Mouse (Mus musculus): ENCODE data around the gene Ankrd9. TPM values are rescaled to one million over a fixed set of nuclear protein-coding genes. Genes with fewer than 3 reads are reported as not detected.

The Ankrd9 gene
- polyA plus RNA-seq, 1 experiment from 2014 or later: 11.5 TPM

DNA sequence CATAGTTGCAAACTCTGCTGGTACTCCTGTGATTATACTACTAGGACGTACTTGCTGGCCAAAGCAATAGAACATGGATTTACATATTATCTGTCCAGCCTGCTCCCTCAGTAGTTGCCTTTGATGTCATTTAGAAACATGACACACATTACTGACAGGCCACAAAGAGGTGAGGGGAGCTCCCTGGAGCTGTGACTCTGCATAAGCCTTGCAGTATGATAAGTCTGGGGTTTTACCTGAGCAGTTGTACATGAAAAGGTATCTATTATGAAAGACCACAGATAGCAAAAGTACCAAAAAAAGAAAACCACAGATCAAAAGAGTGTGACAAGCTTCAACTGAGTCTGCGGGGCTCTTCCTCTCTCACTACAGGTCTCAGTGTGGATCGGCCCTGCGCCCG lies 39.5 kb downstream of the Ankrd9 start:
- DNase-seq (ENCODE audit: low spot score) (no peak), ATAC-seq (replicated peaks; ENCODE audit: insufficient number of reproducible peaks, low FRiP score, low TSS enrichment, low read depth) (no peak)
- Histone ChIP-seq H3K27me3 (ENCODE audit: control insufficient read depth, insufficient read depth, low read length) (no peaks in the 10 kb centered on the region), H3K4me3 (ENCODE audit: low read depth, low read length) (no peak overlapping the region), H3K27ac (replicated peaks; ENCODE audit: low read depth, low read length) (no peak overlapping the region), H3K9me3 (replicated peaks; ENCODE audit: control insufficient read depth, low read length) (no peaks in the 10 kb centered on the region), H3K4me2 (ENCODE audit: low read depth, low read length) (no peak overlapping the region), H3K4me1 (ENCODE audit: control insufficient read depth, insufficient read depth, low read length) (no peaks in the 10 kb centered on the region), H3K9ac (replicated peaks; ENCODE audit: low read length) (no peak overlapping the region), H3K36me3 (replicated peaks; ENCODE audit: control insufficient read depth, insufficient read depth, low read depth, low read length) (no peaks in the 10 kb centered on the region; the same call in 1 of the 2 replicates)
- 96% methylated on average over 5 of the region's 5 CpGs for WGBS

DNA sequence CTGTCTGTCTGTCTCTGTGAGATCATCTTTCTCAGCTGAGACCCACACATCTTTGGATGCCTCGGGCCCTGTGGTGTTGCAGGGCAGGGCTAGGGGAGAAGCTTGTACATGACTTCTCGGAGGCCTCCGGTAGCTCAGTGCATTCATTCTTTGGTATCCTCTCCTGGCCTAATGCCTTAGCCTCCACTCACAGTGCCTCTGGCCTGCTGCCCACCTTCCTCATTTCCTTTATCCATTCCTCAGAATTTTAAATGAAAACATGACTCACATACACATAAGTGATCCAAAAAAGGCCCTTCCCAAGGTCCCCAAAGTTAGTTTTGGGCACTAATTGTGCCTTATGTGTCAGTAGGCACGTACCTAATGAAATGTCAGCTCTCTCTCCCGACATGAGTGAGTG lies 41.3 kb downstream of the Ankrd9 start:
- Histone ChIP-seq H3K9ac (replicated peaks; ENCODE audit: low read length) (no peak overlapping the region), H3K36me3 (replicated peaks; ENCODE audit: control insufficient read depth, insufficient read depth, low read depth, low read length) (no peaks in the 10 kb centered on the region; the same call in 1 of the 2 replicates), H3K9me3 (replicated peaks; ENCODE audit: control insufficient read depth, low read length) (no peaks in the 10 kb centered on the region), H3K4me3 (ENCODE audit: low read depth, low read length) (no peak overlapping the region), H3K4me1 (ENCODE audit: control insufficient read depth, insufficient read depth, low read length) (no peaks in the 10 kb centered on the region), H3K4me2 (ENCODE audit: low read depth, low read length) (no peak overlapping the region), H3K27ac (replicated peaks; ENCODE audit: low read depth, low read length) (no peak overlapping the region), H3K27me3 (ENCODE audit: control insufficient read depth, insufficient read depth, low read length) (no peaks in the 10 kb centered on the region)
- ATAC-seq (replicated peaks; ENCODE audit: insufficient number of reproducible peaks, low FRiP score, low TSS enrichment, low read depth): no peak
- no peak for DNase-seq (ENCODE audit: low spot score)
- WGBS: 90% methylated on average over 5 of the region's 5 CpGs

DNA sequence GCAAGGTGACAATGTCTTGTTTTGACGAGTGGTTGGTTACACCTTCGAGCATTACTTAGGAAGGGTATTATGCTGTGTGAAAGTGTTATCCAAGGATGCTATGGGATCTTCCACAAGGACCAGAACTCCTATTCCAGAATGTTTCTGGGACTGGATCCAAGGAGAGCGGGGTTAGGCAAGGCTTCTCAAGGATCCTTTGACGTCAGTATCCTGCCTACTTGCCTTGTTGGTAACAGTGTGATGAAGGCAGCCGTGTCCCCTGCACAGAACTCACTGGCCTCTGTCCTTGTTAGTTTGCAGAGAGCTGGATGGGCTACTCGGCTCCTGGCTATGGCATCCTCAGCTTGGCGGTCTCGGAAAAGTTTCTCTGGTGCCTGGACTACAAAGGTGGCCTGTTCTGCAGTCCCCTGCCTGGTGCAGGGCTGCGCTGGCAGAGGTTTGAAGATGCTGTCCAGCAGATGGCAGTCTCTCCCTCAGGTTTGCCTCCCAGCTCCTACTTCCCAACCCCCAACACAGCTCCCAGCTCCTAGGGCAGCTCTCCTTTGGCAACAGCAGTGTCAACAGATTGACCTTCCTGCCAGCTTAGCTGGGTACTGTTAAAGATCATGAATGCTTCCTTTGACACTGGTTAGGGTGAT lies 42.7 kb downstream of the Ankrd9 start:
- Histone ChIP-seq H3K4me2 (ENCODE audit: low read depth, low read length) (no peak overlapping the region), H3K27me3 (ENCODE audit: control insufficient read depth, insufficient read depth, low read length) (no peaks in the 10 kb centered on the region), H3K9ac (replicated peaks; ENCODE audit: low read length) (no peak overlapping the region), H3K4me1 (ENCODE audit: control insufficient read depth, insufficient read depth, low read length) (no peaks in the 10 kb centered on the region), H3K4me3 (ENCODE audit: low read depth, low read length) (no peak overlapping the region), H3K27ac (replicated peaks; ENCODE audit: low read depth, low read length) (no peak overlapping the region), H3K9me3 (replicated peaks; ENCODE audit: control insufficient read depth, low read length) (no peaks in the 10 kb centered on the region), H3K36me3 (replicated peaks; ENCODE audit: control insufficient read depth, insufficient read depth, low read depth, low read length) (no peaks in the 10 kb centered on the region; the same call in 1 of the 2 replicates)
- DNase-seq (ENCODE audit: low spot score) (peak; percentile 86), ATAC-seq (replicated peaks; ENCODE audit: insufficient number of reproducible peaks, low FRiP score, low TSS enrichment, low read depth) (peak; percentile 56; the same call in 1 of the 2 replicates)
- WGBS: 57% methylated on average over 9 of the region's 9 CpGs

DNA sequence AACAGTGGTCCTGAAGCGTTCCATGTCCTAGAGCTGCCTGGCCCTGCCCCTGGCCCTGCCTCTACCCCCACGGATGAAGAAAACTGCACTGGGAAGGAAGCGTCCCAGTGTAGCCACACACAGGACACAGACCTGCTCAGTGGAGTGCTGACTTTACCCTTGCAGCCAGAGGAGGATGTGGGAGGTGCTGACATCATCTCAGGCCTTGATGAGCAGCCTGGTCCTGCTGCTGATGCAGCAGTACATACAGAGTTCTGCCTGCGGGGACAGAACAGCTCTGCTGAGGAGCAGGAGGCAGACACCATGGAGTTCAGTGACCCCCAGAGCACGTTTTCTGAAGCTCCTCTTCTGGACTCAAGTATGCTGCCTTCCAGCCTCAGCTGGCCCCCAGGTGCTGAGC lies 46.0 kb downstream of the Ankrd9 start:
- ATAC-seq (replicated peaks; ENCODE audit: insufficient number of reproducible peaks, low FRiP score, low TSS enrichment, low read depth) (no peak), DNase-seq (ENCODE audit: low spot score) (no peak)
- no peaks in the 10 kb centered on the region for H3K9me3 ChIP-seq (replicated peaks; ENCODE audit: control insufficient read depth, low read length)
- no peaks in the 10 kb centered on the region for H3K4me1 ChIP-seq (ENCODE audit: control insufficient read depth, insufficient read depth, low read length)
- no peak overlapping the region for H3K4me2 ChIP-seq (ENCODE audit: low read depth, low read length)
- 71% methylated on average over 5 of the region's 5 CpGs for WGBS
- H3K4me3 ChIP-seq (ENCODE audit: low read depth, low read length): no peak overlapping the region
- no peaks in the 10 kb centered on the region for H3K27me3 ChIP-seq (ENCODE audit: control insufficient read depth, insufficient read depth, low read length)
- H3K36me3 ChIP-seq (replicated peaks; ENCODE audit: control insufficient read depth, insufficient read depth, low read depth, low read length): peaks cover 2% of the 10 kb centered on the region
- H3K9ac ChIP-seq (replicated peaks; ENCODE audit: low read length): no peak overlapping the region
- H3K27ac ChIP-seq (replicated peaks; ENCODE audit: low read depth, low read length): no peak overlapping the region

Other genes with a start within 250 kb of the Ankrd9 start
- gene Wdr20, start 241.1 kb downstream of the Ankrd9 start, polyA plus RNA-seq (2014; fragmentation: Nextera tagmentation; extraction: Ambion mirVana): 22.2 and 23.6 TPM in 2 replicates
- gene Mok, start 138.1 kb downstream of the Ankrd9 start, polyA plus RNA-seq (2014; fragmentation: Nextera tagmentation; extraction: Ambion mirVana): 7.1 and 7.8 TPM in 2 replicates
- gene Zfp839, start 128.8 kb downstream of the Ankrd9 start, polyA plus RNA-seq (2014; fragmentation: Nextera tagmentation; extraction: Ambion mirVana): 2.2 and 3.3 TPM in 2 replicates
- 82.3 and 92.2 TPM in 2 replicates for gene Cinp, start 89.9 kb downstream of the Ankrd9 start, polyA plus RNA-seq (2014; fragmentation: Nextera tagmentation; extraction: Ambion mirVana)
- 2.5 and 3.9 TPM in 2 replicates for gene Tecpr2, start 89.8 kb downstream of the Ankrd9 start, polyA plus RNA-seq (2014; fragmentation: Nextera tagmentation; extraction: Ambion mirVana)
- gene Rcor1, start 60.3 kb upstream of the Ankrd9 start, polyA plus RNA-seq (2014; fragmentation: Nextera tagmentation; extraction: Ambion mirVana): 13.6 and 16.9 TPM in 2 replicates
- gene Traf3, start 187.3 kb upstream of the Ankrd9 start, polyA plus RNA-seq (2014; fragmentation: Nextera tagmentation; extraction: Ambion mirVana): 8.3 and 10.2 TPM in 2 replicates
- gene 4930595D18Rik, start 205.5 kb upstream of the Ankrd9 start, polyA plus RNA-seq (2014; fragmentation: Nextera tagmentation; extraction: Ambion mirVana): not detected in 2 replicates